Mouse (Mus musculus) kidney, postnatal 10 days (tissue): Measurements from ENCODE around the gene Ano2.

Experiments
- DNase-seq: peaks from one replicate; pipeline ENCODE4 v3.0.0; 2021; ENCODE audit warnings: mixed read lengths

The Ano2 gene

DNA sequence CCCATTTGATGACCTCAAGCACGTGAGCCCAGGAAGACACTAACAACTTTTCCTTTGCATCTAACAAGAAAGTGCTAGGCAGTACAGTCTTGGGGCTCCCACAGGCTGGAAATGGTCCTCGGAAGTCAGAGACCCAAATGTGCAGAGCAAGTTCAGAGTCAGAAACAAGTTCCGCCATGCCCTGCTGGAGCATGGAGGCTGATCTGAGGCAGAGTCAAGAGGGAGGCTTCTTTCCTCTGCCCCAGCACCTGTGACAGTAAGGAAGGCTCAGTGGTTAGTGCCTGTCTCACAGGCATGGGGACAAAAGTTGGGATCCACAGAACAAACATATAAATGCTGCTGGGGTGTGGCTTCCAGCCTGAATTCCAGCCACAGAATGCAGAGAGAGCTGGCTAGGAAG, 390.3 kb downstream of the Ano2 start:
- DNase-seq = no peak

DNA sequence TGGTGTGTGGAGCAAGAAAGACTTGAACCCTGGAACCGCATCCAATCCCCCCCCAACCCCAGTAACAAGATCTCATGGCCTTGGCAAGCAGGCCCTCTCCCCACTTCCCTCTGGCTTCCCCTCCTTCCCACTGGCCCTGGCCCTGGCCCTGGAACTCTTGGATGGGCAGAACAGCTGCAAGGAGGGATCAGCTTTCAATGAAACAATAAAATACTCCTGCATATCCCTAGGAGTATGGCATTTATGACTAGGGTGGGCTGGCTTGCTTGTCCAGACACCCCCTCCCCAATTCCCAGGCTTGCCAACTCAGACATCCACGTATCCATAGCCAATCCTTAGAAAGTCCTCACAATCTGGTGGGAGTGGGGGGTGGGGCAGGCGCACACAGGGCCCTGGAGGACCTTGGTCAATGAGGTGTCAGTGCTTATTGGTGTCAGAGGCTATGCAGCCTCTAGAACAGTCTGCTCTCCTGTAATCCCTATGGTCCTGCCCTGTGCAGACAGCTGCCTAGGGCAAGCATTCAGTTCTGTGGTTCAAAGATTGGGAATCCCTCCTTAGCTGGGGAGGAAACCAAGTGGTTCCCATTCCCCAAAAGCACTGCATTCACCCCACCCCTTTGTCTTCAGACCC, 396.2 kb downstream of the Ano2 start:
- no peak for DNase-seq

DNA sequence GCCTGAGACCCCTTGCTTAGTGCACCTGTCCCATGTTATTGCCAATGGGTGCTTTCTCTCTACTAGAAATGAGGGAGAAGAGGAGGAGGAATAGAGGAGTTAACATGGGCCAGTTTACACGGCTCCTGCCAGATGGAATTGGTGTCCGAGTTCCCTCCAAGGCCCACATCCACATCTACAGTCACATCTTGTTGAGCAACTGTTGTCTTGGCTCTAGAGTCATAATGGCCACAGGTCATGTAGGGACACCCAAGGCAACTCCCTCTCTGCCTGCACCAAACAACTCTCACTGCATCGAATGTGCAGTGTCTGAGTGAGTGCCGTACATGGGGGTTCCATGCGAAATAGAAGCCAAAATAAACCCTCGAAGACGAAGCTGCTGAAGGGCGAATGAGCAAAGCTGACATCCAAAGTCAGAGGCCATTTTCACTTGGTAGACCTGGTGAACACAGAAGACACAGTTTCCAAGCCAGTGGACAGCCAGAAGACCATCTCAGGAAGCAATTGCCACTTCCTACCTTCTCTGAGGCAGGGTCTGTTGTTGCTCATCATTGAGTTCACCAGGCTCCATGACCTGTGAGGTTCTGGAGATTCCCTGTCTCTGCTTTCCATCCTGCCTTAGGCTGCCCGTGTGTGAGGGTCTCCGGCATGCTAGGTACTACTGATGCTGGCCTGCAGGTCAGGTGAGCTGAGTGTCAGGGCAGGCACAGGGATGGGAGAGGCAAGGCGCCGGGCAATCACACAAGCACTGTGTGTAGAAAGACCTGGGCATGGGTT, 398.5 kb downstream of the Ano2 start:
- DNase-seq = no peak
